Mouse (Mus musculus) right cerebral cortex, postnatal 10 days (tissue): Measurements from ENCODE around the gene Lmod3.
A peak's percentile ranks its signal among the peaks of the same experiment; 100 is the strongest.

Experiments used
- DNase-seq, 2 experiments: peaks; one replicate each; pipeline ENCODE4 v3.0.0; 2021; ENCODE audit warnings: low spot score in 2 of 2

The Lmod3 gene

DNA sequence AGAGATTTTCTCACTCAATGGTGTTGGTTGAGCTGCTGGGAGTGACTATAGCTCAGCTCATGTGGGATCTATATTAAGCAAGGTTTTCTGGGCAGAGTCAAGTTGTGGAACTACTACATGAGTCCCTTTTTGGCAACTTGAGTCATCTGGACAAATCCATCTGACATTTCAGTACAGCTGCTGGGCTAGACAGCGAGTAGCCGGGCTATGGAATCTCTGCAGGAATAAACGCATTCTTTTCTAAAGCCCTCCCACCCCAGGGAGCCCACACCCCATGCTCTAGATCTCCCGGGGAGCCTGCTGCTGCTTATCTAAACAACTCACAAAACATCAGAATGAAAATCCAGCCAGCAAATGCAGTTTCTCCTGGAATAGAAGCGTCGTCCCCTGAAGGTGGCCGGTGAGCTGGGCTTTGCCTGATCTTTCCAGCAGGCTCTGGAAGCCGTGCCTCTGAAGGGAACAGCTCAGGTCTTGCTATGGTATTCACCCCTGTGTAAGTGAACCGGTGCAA, at the start of gene Lmod3:
Gene Lmod3 (minus strand): TSS at position 49 of the 511 bp plus-strand sequence.
- no peak for DNase-seq

DNA sequence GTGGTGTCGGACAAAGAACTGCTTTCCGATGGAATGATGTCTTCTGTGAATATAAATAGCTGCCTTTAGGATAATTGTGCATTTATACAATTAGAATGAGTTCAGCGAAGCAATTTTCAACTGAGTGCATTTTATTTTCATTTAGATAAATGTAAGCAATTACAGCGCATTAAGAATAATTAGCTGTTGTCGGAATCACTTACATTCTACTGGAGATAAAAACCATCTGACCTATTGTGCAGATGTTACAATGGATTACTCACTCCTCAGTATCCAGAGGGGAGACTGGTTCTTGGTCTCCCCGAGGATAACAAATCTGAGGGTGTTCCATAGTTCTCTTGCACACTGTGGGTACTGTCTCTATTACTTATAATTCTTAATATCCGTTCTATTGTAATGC, 49.7 kb upstream of the Lmod3 start:
- no peak for DNase-seq

DNA sequence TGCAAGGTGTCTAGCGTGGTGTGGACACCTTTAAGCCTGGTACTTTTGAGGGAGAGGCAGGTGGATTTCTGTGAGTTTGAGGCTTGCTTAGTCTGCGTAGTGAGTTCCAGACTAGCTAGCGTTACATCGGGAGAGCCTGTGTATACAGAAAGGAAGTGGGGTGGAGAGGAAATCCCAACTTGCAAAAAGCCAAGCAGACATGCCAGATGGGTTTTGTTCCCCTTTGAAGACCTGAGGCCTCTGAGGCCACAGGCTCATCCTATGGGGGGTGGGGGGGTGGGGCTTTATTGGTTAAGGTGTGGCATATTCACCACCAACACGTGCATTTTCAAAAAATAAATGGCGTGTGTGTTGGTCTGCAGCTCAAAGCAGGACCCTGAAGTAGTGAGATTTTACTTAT, 48.1 kb upstream of the Lmod3 start:
- no peak for DNase-seq

DNA sequence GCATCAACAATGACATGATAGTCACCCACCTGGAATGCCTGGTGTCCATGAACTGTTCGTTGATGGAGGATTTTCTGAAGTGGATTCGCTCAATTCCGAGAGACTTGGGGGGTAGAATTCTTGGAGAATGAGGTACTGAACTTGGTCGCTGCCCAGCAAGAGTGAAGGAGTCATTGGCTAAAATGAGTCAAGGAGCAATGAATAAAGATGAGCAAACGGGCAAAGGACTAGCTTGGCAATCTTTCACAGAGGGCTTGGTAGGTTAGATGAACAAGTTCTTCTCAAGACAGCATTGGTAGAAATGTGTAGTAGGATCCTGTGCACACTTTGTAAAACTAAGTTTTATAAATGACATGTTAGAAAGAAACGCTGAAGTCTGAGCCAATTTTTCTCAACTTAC, 47.6 kb upstream of the Lmod3 start:
- no peak for DNase-seq

DNA sequence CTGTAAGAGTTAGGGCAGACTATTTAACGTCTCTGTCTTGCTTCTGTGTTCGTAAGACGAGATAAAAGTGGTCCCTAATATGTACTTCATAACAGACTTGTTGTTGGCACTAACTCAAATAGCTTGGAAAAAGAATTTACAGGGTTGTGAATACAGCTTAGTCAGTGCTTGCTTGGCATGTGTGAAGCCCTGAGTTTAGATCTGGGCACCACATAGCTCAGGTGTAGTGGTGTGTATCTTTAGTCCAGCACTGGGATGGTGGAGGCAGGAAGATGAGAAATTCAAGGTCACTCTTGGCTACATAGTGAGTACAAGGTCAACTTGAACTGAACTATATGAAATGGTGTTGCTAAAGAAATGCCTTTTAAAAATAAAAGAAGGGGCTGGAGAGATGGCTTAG, 44.6 kb upstream of the Lmod3 start:
- no peak for DNase-seq

DNA sequence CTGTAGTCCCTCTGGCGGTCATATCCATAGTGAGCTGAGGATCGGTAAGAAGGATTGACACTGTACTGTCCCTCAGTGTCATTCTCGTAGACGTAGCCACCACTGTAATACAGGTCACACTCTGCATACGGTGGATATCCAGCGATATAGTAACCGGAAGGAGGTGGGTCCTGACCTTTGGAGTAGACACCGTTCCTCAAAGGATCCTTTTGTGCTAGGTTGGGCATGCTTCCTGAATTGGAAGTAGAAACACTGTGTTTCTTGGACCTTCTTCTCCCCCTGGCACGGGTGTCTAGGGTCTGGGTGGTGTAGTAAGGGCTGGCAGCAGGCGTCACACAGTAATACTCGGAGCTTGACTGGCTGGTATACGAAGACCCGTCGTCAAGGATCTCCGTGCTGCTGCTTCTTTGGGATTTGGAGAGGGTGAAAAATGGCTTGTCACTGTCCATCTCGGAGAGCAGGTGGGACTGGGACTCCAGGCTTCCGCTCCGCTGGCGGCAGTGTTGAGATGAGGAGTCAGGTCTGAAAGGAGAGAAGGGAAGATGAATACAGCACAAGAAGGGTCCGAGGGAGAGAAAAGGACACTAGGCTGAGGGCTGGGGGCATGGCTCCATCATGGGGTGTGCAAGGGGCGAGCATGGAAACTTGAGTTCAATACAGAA, 43.4 kb upstream of the Lmod3 start:
- no peak for DNase-seq

DNA sequence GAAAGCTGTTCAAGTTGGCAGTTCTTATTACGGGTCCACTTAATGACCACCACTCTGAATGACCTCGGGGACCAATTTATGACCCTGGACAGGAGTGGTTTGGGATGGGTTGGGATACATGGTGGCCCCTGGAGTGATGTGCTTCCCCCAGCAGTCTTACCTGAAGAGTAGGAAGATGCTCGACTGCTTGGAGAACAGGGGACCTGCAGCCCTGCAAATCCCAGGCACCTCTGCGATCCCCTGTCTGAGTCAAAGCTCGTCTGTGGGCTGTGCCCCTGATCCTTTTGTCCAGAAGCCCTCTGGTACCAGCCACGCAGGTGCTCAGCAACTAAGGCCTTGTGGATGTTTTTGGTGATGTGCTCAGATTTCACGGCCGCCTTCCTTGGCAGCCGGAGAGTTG, 42.9 kb upstream of the Lmod3 start:
- no peak for DNase-seq

DNA sequence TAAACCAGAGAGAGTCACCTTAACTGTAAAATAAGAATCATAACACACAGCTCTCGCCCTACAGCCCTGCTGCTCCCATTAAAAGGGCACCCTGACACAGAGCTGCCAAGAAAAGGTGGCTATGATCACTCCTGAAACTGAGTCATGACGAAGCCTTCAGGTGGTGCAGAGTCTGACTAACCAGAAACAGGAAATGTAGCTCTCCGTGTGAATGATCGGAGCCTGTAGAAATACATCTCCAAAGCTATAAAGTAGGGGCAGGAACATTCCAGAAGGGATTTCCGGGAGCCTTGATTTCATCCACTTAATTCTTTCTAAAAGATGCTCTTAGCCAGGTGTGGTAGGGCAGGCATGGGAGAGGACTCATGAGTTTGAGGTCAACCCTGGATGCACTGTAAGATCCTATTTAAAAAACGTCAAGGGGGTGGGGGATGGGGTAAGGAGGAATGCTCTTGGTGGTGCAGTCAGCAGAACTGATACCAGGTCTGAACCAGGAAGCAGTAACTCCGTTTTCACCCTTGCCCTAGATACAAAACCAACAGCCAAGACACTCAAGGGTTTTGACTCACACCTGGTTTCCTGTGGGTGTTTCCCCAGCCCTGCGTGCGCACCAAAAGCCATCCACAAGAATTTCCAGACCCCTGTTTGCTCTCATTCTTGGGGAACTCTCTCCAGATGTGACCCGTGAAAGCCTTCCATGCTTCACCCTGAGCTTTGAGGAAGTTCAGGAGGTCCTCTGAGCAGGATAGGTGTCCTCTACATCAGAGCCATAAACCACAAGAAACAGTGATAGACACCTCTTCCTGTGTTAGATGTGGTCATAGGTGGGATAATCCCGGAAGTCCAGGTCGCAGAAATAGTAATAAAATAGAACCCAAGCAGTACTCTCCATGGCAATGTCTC, 41.4 kb upstream of the Lmod3 start:
- no peak for DNase-seq

DNA sequence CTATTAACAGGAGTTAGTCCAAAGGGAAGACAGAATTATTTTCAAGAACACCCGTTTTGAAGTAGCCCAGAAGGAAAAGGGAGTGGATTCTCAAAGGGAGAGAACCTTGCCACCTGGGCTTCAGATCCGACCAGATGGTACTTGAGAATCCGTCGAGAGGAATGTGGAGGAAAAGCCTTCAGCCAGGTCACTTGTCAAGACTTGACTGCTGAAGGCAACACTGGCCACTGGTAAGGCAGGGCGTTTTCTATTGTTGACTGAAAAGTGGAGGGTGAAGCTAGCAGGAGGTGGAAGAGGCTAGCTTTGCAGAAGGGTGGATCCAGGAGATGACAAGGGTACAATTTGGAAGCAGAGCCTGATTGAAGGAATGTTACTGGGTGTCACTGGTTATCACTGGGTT, 40.3 kb upstream of the Lmod3 start:
- no peak for DNase-seq

DNA sequence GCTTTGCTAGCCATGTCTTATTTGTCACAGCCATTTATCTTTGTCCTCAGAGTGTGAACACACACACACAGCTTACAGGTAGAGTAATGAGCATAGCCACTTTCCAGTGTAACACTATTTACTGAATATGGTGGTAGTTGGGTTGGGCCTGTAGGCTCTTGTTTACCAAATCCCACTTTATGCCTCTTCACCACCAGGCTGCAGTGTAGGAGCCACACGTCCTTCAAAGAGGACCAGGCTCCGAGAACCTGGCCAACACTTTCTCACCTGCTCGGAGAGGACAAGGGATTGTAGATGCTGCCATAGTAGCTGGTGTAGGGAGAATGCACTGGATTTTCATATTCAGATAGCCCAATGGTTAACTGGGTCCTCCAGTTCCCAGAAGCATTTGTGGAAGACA, 39.5 kb upstream of the Lmod3 start:
- DNase-seq: no peak

DNA sequence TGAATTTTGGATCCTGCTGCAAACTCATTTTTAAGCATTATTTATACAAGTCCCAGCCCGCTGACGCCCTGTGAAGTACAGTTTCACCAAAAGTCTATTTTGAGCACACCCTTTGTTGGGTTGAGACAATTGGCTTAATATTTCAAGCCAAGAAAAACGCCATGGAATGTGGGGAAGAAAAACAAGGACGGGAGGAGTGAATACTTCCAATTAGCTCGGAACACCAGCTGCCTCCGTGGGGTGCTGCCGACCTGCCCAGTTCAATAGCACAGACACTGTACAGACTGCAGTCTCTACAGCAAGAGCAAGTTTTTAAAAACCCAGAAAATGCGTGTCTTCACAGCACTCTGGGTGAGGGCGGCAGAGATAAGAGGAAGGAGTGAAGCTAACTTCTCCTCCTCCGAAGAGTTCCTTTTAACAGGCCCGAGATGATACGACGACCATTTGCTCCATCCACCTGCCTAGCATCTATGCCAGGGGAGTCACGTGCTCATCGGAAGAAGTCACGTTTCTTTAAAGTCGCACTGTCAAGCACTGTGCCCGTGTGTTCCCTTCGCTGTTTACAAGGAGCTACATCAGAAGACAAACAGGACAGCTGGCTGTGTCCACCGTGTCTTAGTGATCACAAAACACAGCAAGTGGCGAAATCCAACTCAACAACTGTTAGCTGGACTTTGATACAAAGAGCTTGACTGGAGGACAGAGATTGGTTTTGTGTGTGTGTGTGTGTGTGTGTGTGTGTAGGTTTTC, 38.8 kb upstream of the Lmod3 start:
- DNase-seq: no peak

DNA sequence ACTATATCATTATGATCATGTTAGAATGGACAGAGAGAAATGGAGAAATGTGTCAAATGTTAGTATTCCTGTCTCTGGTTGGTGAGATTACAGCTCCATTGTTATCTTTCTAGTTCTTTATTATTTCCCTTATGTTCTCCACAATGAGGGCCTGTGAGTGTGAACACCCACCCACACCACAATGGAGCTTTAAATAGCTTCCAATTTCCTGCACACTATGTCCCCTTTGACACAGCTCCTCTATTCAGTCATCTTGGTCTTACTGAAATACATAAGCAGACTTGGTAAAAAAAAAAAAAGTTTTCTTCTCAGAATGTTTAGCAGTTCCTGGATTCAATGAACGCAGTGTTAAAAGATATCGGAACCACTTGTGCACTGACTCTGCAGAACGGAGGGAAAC, 38.1 kb upstream of the Lmod3 start:
- no peak for DNase-seq

DNA sequence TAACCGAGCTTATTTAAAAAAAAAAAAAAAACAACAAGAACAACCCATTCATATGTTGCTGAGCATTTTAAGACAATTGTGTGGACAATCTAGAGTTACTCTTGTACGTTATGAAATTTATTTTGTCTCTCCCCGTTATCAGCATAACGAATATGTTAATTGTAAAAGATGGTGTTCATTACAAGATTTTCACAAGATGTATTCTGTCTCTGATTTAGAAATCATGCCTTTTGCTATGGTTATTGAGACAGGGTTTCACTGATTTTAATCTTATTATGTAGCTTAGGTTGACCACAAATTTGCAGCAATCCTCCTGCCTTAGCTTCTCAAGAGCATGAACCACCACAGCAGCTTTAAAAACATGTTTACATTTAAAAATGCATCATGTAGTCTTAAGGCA, 37.3 kb upstream of the Lmod3 start:
- DNase-seq: no peak

DNA sequence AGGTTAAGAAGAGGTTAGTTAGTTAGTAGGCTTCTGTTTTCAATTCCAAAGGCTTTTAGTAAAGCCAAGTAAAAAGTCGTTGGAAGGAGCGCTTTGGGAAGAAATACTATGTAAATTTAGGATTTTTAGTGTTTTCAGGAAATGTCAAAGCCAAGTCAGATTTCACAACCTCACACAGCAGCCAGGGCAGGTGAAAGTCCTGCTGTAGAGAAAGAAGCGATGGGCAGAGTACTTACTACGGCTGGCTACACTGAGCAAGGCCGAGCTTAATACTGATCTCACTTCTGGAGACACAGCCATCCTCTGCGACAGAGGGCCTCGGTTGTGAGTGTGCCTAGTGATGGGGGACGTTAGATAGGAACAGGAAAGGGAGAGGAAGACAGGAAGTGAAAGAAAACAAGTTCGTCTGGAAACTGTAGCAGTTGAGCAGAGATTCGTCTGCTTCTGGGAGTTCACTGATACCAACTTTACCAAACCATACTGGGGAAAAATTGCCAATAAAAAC, 36.8 kb upstream of the Lmod3 start:
- DNase-seq: no peak

DNA sequence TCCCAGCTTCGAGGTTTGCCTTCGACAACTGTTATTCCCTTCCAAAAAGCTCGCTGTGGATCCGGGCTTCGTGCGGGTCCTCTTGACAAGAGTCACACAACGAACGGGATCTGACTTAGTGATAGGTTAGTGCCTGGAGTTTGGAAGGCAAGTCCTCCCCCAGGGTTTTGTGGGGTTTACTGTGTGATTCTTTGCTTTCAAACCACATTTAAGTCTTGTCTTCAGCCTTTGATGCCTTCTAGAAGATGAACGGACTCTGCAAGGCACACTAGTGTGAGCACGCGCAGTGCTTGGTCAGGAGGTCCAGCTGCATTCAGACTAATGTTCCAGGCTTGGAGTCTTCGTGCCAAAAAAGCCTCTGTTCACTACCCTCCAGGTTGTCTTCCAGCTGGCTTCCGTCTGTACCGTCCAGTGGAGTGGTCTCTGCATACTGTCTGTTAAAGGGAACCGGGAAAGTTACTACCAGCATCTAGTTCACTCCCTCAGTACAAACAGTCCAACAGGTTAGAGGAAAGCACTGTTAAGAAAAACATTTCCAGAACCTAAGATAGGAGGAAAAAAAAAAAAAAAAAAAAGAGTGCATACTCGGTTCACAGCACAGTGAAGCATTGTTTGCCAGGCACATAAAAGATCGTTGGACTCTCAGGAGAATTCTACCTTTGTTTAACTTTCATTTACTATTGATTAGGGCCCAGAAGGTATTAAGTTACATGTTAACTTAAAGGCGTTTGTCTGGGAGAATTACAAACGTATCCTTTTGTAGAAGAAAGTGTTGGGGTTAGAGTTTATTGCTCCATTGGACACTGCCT, 35.7 kb upstream of the Lmod3 start:
- no peak for DNase-seq

DNA sequence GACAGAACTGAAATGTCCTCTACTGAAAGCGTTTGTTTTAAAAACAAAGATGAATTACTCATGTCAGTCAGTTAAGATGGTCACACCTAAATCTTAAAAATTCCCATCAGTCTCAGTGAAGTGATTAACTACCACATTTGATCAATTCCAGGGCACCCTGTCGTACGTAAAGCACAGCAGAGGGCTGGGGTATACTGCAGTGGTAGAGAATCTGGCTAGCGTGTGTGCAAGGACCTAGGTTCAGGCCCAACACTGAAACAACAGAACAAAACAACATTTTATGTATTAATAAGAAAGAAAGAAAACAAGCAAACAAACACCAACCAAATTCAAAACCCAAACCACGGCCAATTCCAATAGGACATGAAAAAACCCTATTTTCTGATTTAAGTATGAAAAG, 33.8 kb upstream of the Lmod3 start:
- no peak for DNase-seq

DNA sequence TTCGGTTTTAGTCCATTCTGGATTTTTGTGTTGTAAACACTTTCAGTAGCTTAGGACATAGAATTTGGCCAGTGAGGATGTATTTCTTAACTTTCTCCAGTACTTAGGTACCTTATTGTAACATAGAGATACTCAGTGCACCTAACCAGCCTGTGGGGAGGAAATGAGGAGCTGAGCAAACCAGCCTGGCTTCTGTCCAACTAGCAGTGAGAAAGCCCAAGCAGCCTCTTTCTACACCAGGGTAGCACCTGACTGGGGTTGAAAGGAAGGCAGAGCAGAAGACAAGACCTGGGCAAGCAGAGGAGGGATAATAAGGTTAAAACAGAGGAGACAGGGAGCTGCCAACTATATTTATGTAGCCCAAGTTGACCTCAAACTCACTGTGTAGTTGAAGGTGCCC, 31.1 kb upstream of the Lmod3 start:
- no peak for DNase-seq

DNA sequence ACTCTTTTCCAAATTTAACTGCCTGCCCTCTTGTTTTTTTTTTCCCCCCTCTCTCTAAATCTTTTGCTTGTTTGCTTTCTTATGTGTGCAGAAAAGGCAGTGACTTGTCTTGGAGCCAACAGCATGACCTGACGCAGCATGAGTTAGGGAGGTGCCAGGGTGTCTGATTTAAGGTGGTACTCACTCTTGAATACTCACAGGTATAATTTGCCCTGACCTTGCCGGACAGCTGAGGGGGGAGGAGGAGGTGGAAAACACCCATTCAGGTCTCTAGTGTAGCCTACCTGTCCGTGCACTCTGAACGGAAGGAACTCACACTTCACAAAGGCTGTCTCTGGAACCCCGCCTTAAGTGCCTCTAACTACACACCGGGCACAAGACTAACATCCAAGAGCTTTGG, 26.3 kb upstream of the Lmod3 start:
- DNase-seq: no peak

DNA sequence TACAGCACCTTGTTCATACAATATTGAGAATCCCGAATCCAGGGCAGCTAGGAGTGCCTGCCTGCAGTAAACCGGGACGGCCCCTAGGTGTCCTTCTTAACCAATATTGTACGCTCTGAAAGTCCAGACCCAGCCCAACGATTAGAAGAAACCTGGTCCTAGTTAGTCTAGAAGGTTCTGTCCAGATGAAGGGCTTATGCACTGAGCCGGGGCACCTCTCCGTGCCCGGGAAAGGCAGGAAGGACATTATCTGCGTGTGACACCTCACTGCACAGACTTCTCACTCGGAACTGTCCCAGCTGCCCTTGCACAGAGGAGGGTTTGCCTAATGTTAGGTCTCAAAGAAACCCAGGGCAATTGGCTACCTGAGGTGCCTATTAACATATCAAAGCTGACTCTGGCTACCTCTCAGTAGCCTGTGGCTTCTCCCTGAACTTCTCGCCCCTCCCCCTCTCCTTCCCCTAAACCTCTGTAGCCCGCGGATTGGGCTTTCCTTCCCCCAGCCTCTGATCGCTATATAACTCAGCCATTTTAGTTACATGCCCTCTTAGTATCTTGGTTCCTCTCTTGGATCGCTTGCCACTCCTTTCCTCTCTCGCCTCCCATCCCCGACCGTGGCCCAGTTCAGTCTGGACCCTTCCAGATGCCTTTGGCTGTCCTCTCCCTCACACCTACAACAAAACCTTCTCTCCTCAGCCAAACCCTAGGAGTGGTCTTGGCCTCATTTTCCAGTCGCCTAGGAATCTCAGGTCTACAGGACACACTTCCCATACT, 25.6 kb upstream of the Lmod3 start:
- DNase-seq: peak; percentile 79 to 87

DNA sequence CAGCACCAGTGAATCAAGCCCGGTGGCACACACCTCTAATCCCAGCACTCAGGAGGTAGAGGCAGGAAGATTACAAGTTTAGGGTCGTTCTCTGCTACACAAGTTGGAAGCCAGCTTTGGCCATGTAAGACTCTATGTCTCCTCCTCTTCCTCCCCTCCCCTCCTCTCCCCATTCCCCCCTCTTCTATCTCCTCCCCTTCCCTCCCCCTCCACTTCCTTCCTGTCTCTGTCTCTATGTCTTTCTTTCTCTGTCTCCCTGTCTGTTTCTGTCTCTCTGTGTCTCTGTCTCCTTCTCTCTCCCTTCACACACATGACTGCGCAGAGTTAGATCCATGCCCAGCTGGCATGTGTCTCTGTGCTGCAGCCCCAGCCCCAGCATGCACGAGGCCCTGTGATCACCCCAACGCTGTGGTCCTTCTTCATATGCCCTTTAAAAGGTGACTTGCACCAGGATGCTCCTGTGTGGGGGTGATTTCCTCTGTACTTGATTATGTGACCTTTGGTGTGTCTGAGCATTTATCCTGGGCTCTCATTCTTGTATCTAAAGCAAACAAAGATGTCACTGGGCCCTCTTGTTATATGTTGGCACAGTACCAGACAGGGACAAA, 24.4 kb upstream of the Lmod3 start:
- no peak for DNase-seq
